In genomic region chr16:23112861-23113435, GRCm38 (mm10) we compare ENCODE assay signal across 34 mouse cellular contexts. TPM values are rescaled to one million over a fixed set of nuclear protein-coding genes. Genes with fewer than 3 reads are reported as not detected.
DNase-seq lines count a peak whose midpoint lies in the region; ATAC-seq and TF ChIP-seq lines count a peak whose summit lies in the region.
"Had no signal": no experiment of that assay in that cellular context is flagged by ENCODE, and none has a peak within 500 bp of the region (broad histone marks: within the 10 kb centered on the region; RNA-seq: fewer than 3 reads in every experiment).

No protein-coding gene starts in this region.

- 43% methylated on average over 9 of the region's 9 CpGs for WGBS in intestine, embryonic 16.5 days
- WGBS in intestine, postnatal 0 days: 32% methylated on average over 9 of the region's 9 CpGs
- 50% methylated on average over 9 of the region's 9 CpGs for WGBS in midbrain, embryonic 13.5 days
- WGBS in midbrain, postnatal 0 days: 51% methylated on average over 9 of the region's 9 CpGs
- WGBS in forebrain, embryonic 14.5 days: 47% methylated on average over 9 of the region's 9 CpGs

- no peak overlapping the region for H3K4me3 ChIP-seq in intestine, embryonic 16.5 days (ENCODE audit: low read length)
- no peak overlapping the region for H3K4me3 ChIP-seq in intestine, postnatal 0 days (ENCODE audit: low read depth, low read length)
- H3K4me3 ChIP-seq in midbrain, embryonic 13.5 days (replicated peaks): 0 out of 2 replicates have a peak overlapping the region, but pooled peaks have one; percentile 6
- no peak overlapping the region for H3K4me3 ChIP-seq in midbrain, postnatal 0 days (ENCODE audit: low read depth, low read length)
- peak overlapping the region in 1 of 2 experiments; percentile 45; a peak in 2 of 4 replicates for H3K4me3 ChIP-seq in MEL (ENCODE audit: control insufficient read depth in 1 of 2, insufficient read depth in 1 of 2, low read depth in 2 of 2, low read length in 2 of 2)
- H3K4me3 ChIP-seq in myocyte: no peak overlapping the region
- no peak overlapping the region for H3K4me3 ChIP-seq in forebrain, embryonic 14.5 days (ENCODE audit: low read depth, low read length)
- H3K4me3 ChIP-seq: embryonic facial prominence, embryonic 15.5 days; gastrocnemius, adult 2 months; heart, embryonic 12.5 days; hindbrain, embryonic 12.5 days; limb, embryonic 12.5 days; megakaryocyte, embryonic 14.5 days had no signal

- no peaks in the 10 kb centered on the region for H3K9me3 ChIP-seq in intestine, embryonic 16.5 days (ENCODE audit: control insufficient read depth, low read length)
- no peaks in the 10 kb centered on the region for H3K9me3 ChIP-seq in intestine, postnatal 0 days (ENCODE audit: control insufficient read depth)
- H3K9me3 ChIP-seq in midbrain, embryonic 13.5 days: no peaks in the 10 kb centered on the region
- no peaks in the 10 kb centered on the region for H3K9me3 ChIP-seq in midbrain, postnatal 0 days (ENCODE audit: low read length)
- no peaks in the 10 kb centered on the region for H3K9me3 ChIP-seq in MEL (replicated peaks; ENCODE audit: insufficient read depth, low read length)
- H3K9me3 ChIP-seq in forebrain, embryonic 14.5 days (replicated peaks; ENCODE audit: control insufficient read depth, low read length): no peaks in the 10 kb centered on the region
- H3K9me3 ChIP-seq: embryonic facial prominence, embryonic 15.5 days; heart, embryonic 12.5 days; hindbrain, embryonic 12.5 days; limb, embryonic 12.5 days; megakaryocyte, embryonic 14.5 days had no signal

- no peak for TF ChIP-seq CTCF in intestine, postnatal 0 days (IDR thresholded peaks at IDR 0.05; ENCODE audit: low read depth)
- no peak for TF ChIP-seq CTCF in midbrain, postnatal 0 days (IDR thresholded peaks at IDR 0.05)
- TF ChIP-seq CTCF in MEL (IDR thresholded peaks at IDR 0.05 in 2 of 3, conservative IDR thresholded peaks at IDR 0.05 in 1 of 3; ENCODE audit: control insufficient read depth in 1 of 3, insufficient read depth in 1 of 3, low read depth in 2 of 3, low read length in 3 of 3, poor library complexity in 1 of 3, severe bottlenecking in 1 of 3): no peak

- DNase-seq in midbrain, postnatal 0 days (ENCODE audit: low spot score): no peak
- no peak for DNase-seq in MEL (ENCODE audit: low read depth, low spot score)
- DNase-seq in cerebellum, postnatal 4 days (ENCODE audit: low spot score in 2 of 2): no peak
- DNase-seq in forebrain, embryonic 14.5 days (ENCODE audit: low spot score): no peak
- DNase-seq: adrenal gland, adult 2 months; cerebellum, adult 18-20 months; cerebellum, postnatal 25 days; gastrocnemius, adult 2 months; kidney, adult 2 months; kidney, postnatal 36 days; layer of hippocampus, postnatal 36 days; lung, adult 2 months; lung, postnatal 36 days; right cerebral cortex, postnatal 14 days; thymus, adult 2 months had no signal

- H3K27ac ChIP-seq in intestine, embryonic 16.5 days (ENCODE audit: low read length): no peak overlapping the region
- H3K27ac ChIP-seq in intestine, postnatal 0 days (ENCODE audit: low read depth, low read length): no peak overlapping the region
- H3K27ac ChIP-seq in midbrain, embryonic 13.5 days: no peak overlapping the region
- no peak overlapping the region for H3K27ac ChIP-seq in midbrain, postnatal 0 days (ENCODE audit: low read depth, low read length)
- peak overlapping the region; percentile 68 for H3K27ac ChIP-seq in MEL (ENCODE audit: control insufficient read depth, low read depth, low read length)
- H3K27ac ChIP-seq in forebrain, embryonic 14.5 days (ENCODE audit: low read depth, low read length): no peak overlapping the region
- H3K27ac ChIP-seq: embryonic facial prominence, embryonic 15.5 days; gastrocnemius, adult 2 months; hindbrain, embryonic 12.5 days; limb, embryonic 12.5 days; stomach, postnatal 0 days had no signal

- H3K79me2 ChIP-seq in MEL (ENCODE audit: control insufficient read depth, insufficient read depth, low read length, poor library complexity): peaks cover 45% of the 10 kb centered on the region
- peaks cover 41% of the 10 kb centered on the region for H3K79me2 ChIP-seq in myocyte (ENCODE audit: control insufficient read depth, insufficient read depth)

- TF ChIP-seq RAD21 in MEL (IDR thresholded peaks at IDR 0.05; ENCODE audit: low read depth, low read length): no peak

- 0 out of 2 replicates have a peak overlapping the region, but pooled peaks have one; percentile 5 for H3K4me2 ChIP-seq in intestine, embryonic 16.5 days (ENCODE audit: low read depth, low read length)
- H3K4me2 ChIP-seq in intestine, postnatal 0 days (replicated peaks; ENCODE audit: low read depth): no peak overlapping the region
- H3K4me2 ChIP-seq in midbrain, embryonic 13.5 days (replicated peaks): no peak overlapping the region
- no peak overlapping the region for H3K4me2 ChIP-seq in midbrain, postnatal 0 days (ENCODE audit: low read depth, low read length, poor library complexity, severe bottlenecking)
- no peak overlapping the region for H3K4me2 ChIP-seq in myocyte (ENCODE audit: low read depth)
- H3K4me2 ChIP-seq in forebrain, embryonic 14.5 days (ENCODE audit: low read length): no peak overlapping the region
- H3K4me2 ChIP-seq: embryonic facial prominence, embryonic 15.5 days; heart, embryonic 12.5 days; hindbrain, embryonic 12.5 days; limb, embryonic 12.5 days; liver, embryonic 11.5 days had no signal

- H3K9ac ChIP-seq in intestine, embryonic 16.5 days (ENCODE audit: low read depth, low read length): no peak overlapping the region
- H3K9ac ChIP-seq in intestine, postnatal 0 days (ENCODE audit: low read depth, low read length): no peak overlapping the region
- no peak overlapping the region for H3K9ac ChIP-seq in midbrain, embryonic 13.5 days (replicated peaks)
- H3K9ac ChIP-seq in midbrain, postnatal 0 days (replicated peaks; ENCODE audit: low read length, poor library complexity, severe bottlenecking): no peak overlapping the region
- H3K9ac ChIP-seq in MEL (ENCODE audit: control insufficient read depth, low read depth, low read length, poor library complexity, severe bottlenecking): peak overlapping the region; percentile 80
- no peak overlapping the region for H3K9ac ChIP-seq in forebrain, embryonic 14.5 days (ENCODE audit: low read length)
- H3K9ac ChIP-seq: embryonic facial prominence, embryonic 15.5 days; heart, embryonic 12.5 days; hindbrain, embryonic 12.5 days; limb, embryonic 12.5 days had no signal

- no peak overlapping the region for H3ac ChIP-seq in myocyte (ENCODE audit: control insufficient read depth, insufficient read length)

- no peak for ATAC-seq in intestine, embryonic 16.5 days
- no peak for ATAC-seq in intestine, postnatal 0 days
- no peak for ATAC-seq in midbrain, embryonic 13.5 days
- ATAC-seq in midbrain, postnatal 0 days (ENCODE audit: low FRiP score): no peak
- ATAC-seq in forebrain, embryonic 14.5 days: no peak
- ATAC-seq: forebrain, embryonic 16.5 days; midbrain, embryonic 16.5 days had no signal

- TF ChIP-seq POLR2A in MEL (IDR thresholded peaks at IDR 0.05; ENCODE audit: control insufficient read depth in 1 of 2, insufficient read depth in 1 of 2, low read depth in 1 of 2, low read length in 2 of 2, poor library complexity in 1 of 2): no peak; a peak in 1 of 4 replicates
- TF ChIP-seq POLR2A in myocyte (IDR thresholded peaks at IDR 0.05; ENCODE audit: insufficient read length, low read depth): no peak

- H3K27me3 ChIP-seq in intestine, embryonic 16.5 days (replicated peaks; ENCODE audit: control insufficient read depth, insufficient read depth, low read length): no peaks in the 10 kb centered on the region
- no peaks in the 10 kb centered on the region for H3K27me3 ChIP-seq in intestine, postnatal 0 days (replicated peaks; ENCODE audit: control insufficient read depth, insufficient read depth, low read length)
- H3K27me3 ChIP-seq in midbrain, embryonic 13.5 days: no peaks in the 10 kb centered on the region
- no peaks in the 10 kb centered on the region for H3K27me3 ChIP-seq in midbrain, postnatal 0 days (ENCODE audit: insufficient read depth, low read length)
- H3K27me3 ChIP-seq in MEL (ENCODE audit: control insufficient read depth in 1 of 2, insufficient read depth in 2 of 2, low read length in 2 of 2) (no peaks in the 10 kb centered on the region), myocyte (ENCODE audit: control insufficient read depth, insufficient read depth, insufficient read length) (no peaks in the 10 kb centered on the region)
- H3K27me3 ChIP-seq in forebrain, embryonic 14.5 days (replicated peaks; ENCODE audit: control insufficient read depth, insufficient read depth, low read length): no peaks in the 10 kb centered on the region
- H3K27me3 ChIP-seq: embryonic facial prominence, embryonic 15.5 days; heart, embryonic 12.5 days; hindbrain, embryonic 12.5 days; limb, embryonic 12.5 days; megakaryocyte, embryonic 14.5 days had no signal

- peaks cover 4% of the 10 kb centered on the region for H3K4me1 ChIP-seq in intestine, embryonic 16.5 days (ENCODE audit: control insufficient read depth, insufficient read depth, low read length)
- no peaks in the 10 kb centered on the region for H3K4me1 ChIP-seq in intestine, postnatal 0 days (replicated peaks; ENCODE audit: control insufficient read depth, insufficient read depth, low read length)
- peaks cover 45% of the 10 kb centered on the region for H3K4me1 ChIP-seq in midbrain, embryonic 13.5 days (replicated peaks)
- H3K4me1 ChIP-seq in midbrain, postnatal 0 days (ENCODE audit: insufficient read depth, low read length): no peaks in the 10 kb centered on the region
- no peaks in the 10 kb centered on the region for H3K4me1 ChIP-seq in MEL (ENCODE audit: control insufficient read depth in 1 of 2, insufficient read depth in 2 of 2, low read length in 2 of 2)
- peaks cover 19% of the 10 kb centered on the region for H3K4me1 ChIP-seq in forebrain, embryonic 14.5 days (ENCODE audit: control insufficient read depth, insufficient read depth, low read length)

- H3K36me3 ChIP-seq in intestine, embryonic 16.5 days (ENCODE audit: control insufficient read depth, insufficient read depth, low read length): peaks cover 12% of the 10 kb centered on the region
- peaks cover 66% of the 10 kb centered on the region for H3K36me3 ChIP-seq in intestine, postnatal 0 days (ENCODE audit: control insufficient read depth, insufficient read depth)
- peaks cover 74% of the 10 kb centered on the region for H3K36me3 ChIP-seq in midbrain, embryonic 13.5 days
- peaks cover 42% of the 10 kb centered on the region for H3K36me3 ChIP-seq in midbrain, postnatal 0 days (ENCODE audit: insufficient read depth, low read length)
- H3K36me3 ChIP-seq in MEL (ENCODE audit: control insufficient read depth in 1 of 2, insufficient read depth in 2 of 2, low read length in 2 of 2) (peaks cover 15 to 26% of the 10 kb centered on the region in 2 experiments), myocyte (ENCODE audit: control insufficient read depth, insufficient read depth) (peaks cover 63% of the 10 kb centered on the region)
- peaks cover 83% of the 10 kb centered on the region for H3K36me3 ChIP-seq in forebrain, embryonic 14.5 days (ENCODE audit: control insufficient read depth, insufficient read depth, low read length)

- TF ChIP-seq EP300 in MEL (IDR thresholded peaks at IDR 0.05; ENCODE audit: low read depth in 1 of 2, low read length in 2 of 2): no peak

RNA-seq across cellular contexts. Expression of gene Eif4a2, which starts 5.7 kb away (rescaled TPM):
- polyA plus RNA-seq in intestine, embryonic 16.5 days (2015; fragmentation: Nextera tagmentation; extraction: Ambion mirVana): 193 TPM in 2 replicates
- polyA plus RNA-seq in intestine, postnatal 0 days (2015; fragmentation: Nextera tagmentation; extraction: Ambion mirVana): 101 and 109 TPM in 2 replicates
- 281 and 302 TPM in 2 replicates for polyA plus RNA-seq in midbrain, embryonic 13.5 days (2015; fragmentation: Nextera tagmentation; extraction: Ambion mirVana)
- total RNA-seq in midbrain, postnatal 0 days (2014; rRNA removed): 647 and 778 TPM in 2 replicates
- 291 and 295 TPM in 2 replicates for polyA plus RNA-seq in midbrain, postnatal 0 days (2015; fragmentation: Nextera tagmentation; extraction: Ambion mirVana)
- total RNA-seq in MEL (2012; rRNA removed): 252 and 290 TPM in 2 replicates
- polyA plus RNA-seq in MEL (2012; ENCODE audit: insufficient read depth in 1 of 2, insufficient read length in 2 of 2, low read depth in 1 of 2, low replicate concordance in 2 of 2, missing spikeins in 1 of 2) (1,000 to 10,000 TPM in 1 of 2 experiments, 100 to 1,000 TPM in 1; 248 to 2,083 TPM), myocyte (2012; fragmentation: generic; extraction: Trizol) (141 TPM)
- polyA plus RNA-seq in forebrain, embryonic 14.5 days (2014; fragmentation: Nextera tagmentation; extraction: Ambion mirVana): 340 and 434 TPM in 2 replicates

RNA-seq across cellular contexts. Expression of gene Rfc4, which starts 14.6 kb away (rescaled TPM):
- polyA plus RNA-seq in intestine, embryonic 16.5 days (2015; fragmentation: Nextera tagmentation; extraction: Ambion mirVana): 88.3 and 107 TPM in 2 replicates
- polyA plus RNA-seq in intestine, postnatal 0 days (2015; fragmentation: Nextera tagmentation; extraction: Ambion mirVana): 39.6 and 40.7 TPM in 2 replicates
- polyA plus RNA-seq in midbrain, embryonic 13.5 days (2015; fragmentation: Nextera tagmentation; extraction: Ambion mirVana): 76.2 and 78.4 TPM in 2 replicates
- 8.6 and 10.0 TPM in 2 replicates for total RNA-seq in midbrain, postnatal 0 days (2014; rRNA removed)
- 20.4 and 22.6 TPM in 2 replicates for polyA plus RNA-seq in midbrain, postnatal 0 days (2015; fragmentation: Nextera tagmentation; extraction: Ambion mirVana)
- total RNA-seq in MEL (2012; rRNA removed): 77.9 and 93.2 TPM in 2 replicates
- polyA plus RNA-seq in MEL (2012; ENCODE audit: insufficient read depth in 1 of 2, insufficient read length in 2 of 2, low read depth in 1 of 2, low replicate concordance in 2 of 2, missing spikeins in 1 of 2) (10 to 100 TPM in 1 of 2 experiments, not detected in 1; 52.1 TPM), myocyte (2012; fragmentation: generic; extraction: Trizol) (18.9 TPM)
- 82.7 and 110 TPM in 2 replicates for polyA plus RNA-seq in forebrain, embryonic 14.5 days (2014; fragmentation: Nextera tagmentation; extraction: Ambion mirVana)
- polyA plus RNA-seq: adrenal gland, adult 2 months had no signal

RNA-seq across cellular contexts. Expression of gene Adipoq, which starts 33.4 kb away (rescaled TPM):
- not detected in 2 replicates for polyA plus RNA-seq in intestine, embryonic 16.5 days (2015; fragmentation: Nextera tagmentation; extraction: Ambion mirVana)
- not detected in 2 replicates for polyA plus RNA-seq in intestine, postnatal 0 days (2015; fragmentation: Nextera tagmentation; extraction: Ambion mirVana)
- 0.12 TPM in 1 of 2 replicates, not detected in the other for polyA plus RNA-seq in midbrain, embryonic 13.5 days (2015; fragmentation: Nextera tagmentation; extraction: Ambion mirVana)
- not detected in 2 replicates for total RNA-seq in midbrain, postnatal 0 days (2014; rRNA removed)
- polyA plus RNA-seq in midbrain, postnatal 0 days (2015; fragmentation: Nextera tagmentation; extraction: Ambion mirVana): not detected in 2 replicates
- not detected in 2 replicates for total RNA-seq in MEL (2012; rRNA removed)
- polyA plus RNA-seq in MEL (2012; ENCODE audit: insufficient read depth in 1 of 2, insufficient read length in 2 of 2, low read depth in 1 of 2, low replicate concordance in 2 of 2, missing spikeins in 1 of 2) (not detected), myocyte (2012; fragmentation: generic; extraction: Trizol) (not detected)
- not detected in 2 replicates for polyA plus RNA-seq in forebrain, embryonic 14.5 days (2014; fragmentation: Nextera tagmentation; extraction: Ambion mirVana)
- total RNA-seq: layer of hippocampus, adult 8-10 months; layer of hippocampus, postnatal 36 days; left cerebral cortex, postnatal 10 days had no signal
- polyA plus RNA-seq: C2C12; forebrain, embryonic 16.5 days; hindbrain, embryonic 12.5 days; limb, embryonic 12.5 days; liver, embryonic 11.5 days; midbrain, embryonic 16.5 days; neural tube, embryonic 11.5 days; stomach, postnatal 0 days had no signal

RNA-seq across cellular contexts. Expression of gene Kng1, which starts 55.3 kb away (rescaled TPM):
- polyA plus RNA-seq in intestine, embryonic 16.5 days (2015; fragmentation: Nextera tagmentation; extraction: Ambion mirVana): 5.4 and 15.1 TPM in 2 replicates
- polyA plus RNA-seq in intestine, postnatal 0 days (2015; fragmentation: Nextera tagmentation; extraction: Ambion mirVana): 1.7 and 2.4 TPM in 2 replicates
- 0.16 TPM in 1 of 2 replicates, not detected in the other for polyA plus RNA-seq in midbrain, embryonic 13.5 days (2015; fragmentation: Nextera tagmentation; extraction: Ambion mirVana)
- total RNA-seq in midbrain, postnatal 0 days (2014; rRNA removed): not detected in 2 replicates
- not detected in 2 replicates for polyA plus RNA-seq in midbrain, postnatal 0 days (2015; fragmentation: Nextera tagmentation; extraction: Ambion mirVana)
- not detected in 2 replicates for total RNA-seq in MEL (2012; rRNA removed)
- polyA plus RNA-seq in MEL (2012; ENCODE audit: insufficient read depth in 1 of 2, insufficient read length in 2 of 2, low read depth in 1 of 2, low replicate concordance in 2 of 2, missing spikeins in 1 of 2) (not detected), myocyte (2012; fragmentation: generic; extraction: Trizol) (not detected)
- polyA plus RNA-seq in forebrain, embryonic 14.5 days (2014; fragmentation: Nextera tagmentation; extraction: Ambion mirVana): not detected in 2 replicates
- total RNA-seq: gastrocnemius, adult 2 months; granulocyte monocyte progenitor cell, adult 5-6 weeks; heart, postnatal 25 days; layer of hippocampus, adult 8-10 months; layer of hippocampus, postnatal 36 days; left cerebral cortex, postnatal 10 days had no signal
- polyA plus RNA-seq: adrenal gland, adult 2 months; C2C12; forebrain, embryonic 16.5 days; hindbrain, embryonic 12.5 days; midbrain, embryonic 16.5 days; neural tube, embryonic 11.5 days had no signal
